Mouse (Mus musculus): ENCODE results near the gene Bach1. TPM values are rescaled to one million over a fixed set of nuclear protein-coding genes. Genes with fewer than 3 reads are reported as not detected.

Bach1 gene
- polyA plus RNA-seq, 1 experiment, result 4.9 TPM

DNA sequence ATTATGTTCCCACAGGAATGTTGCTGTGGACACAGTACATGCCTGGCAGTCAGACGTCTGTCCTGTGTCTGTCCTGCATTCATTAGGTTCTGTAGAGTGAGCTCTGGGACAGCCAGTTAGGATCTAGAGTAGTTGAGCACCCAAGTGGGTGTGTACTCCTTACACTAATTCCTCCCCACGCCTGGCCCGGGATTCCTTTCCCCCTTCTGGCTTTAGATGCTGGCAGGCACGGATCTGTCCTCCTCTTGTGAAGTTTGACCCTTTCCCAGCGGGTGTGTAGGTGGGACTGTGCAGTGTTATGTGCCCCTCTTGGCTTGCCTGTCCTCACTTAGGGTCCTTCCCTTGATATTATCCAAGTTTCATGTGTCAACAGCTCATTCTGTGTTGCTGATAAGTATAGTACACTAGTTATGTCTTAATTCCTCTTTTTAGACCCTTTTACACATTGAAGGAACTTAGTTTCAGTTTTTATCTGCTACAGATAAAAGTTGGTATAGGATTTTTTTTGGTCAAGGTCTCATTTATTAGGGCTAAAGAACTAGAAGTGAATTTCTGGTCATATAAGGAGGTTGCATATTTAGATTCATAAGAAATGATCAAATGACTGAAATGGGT, 18.4 kb downstream of the Bach1 start:
- peaks cover 96% of the 10 kb centered on the region for H3K79me2 ChIP-seq (ENCODE audit: control insufficient read depth, insufficient read depth)
- H3K4me3 ChIP-seq (ENCODE audit: insufficient read depth, poor library complexity, severe bottlenecking), result no peak overlapping the region
- TF ChIP-seq CEBPB (IDR thresholded peaks at IDR 0.05; ENCODE audit: low read depth), result no peak
- no peak for TF ChIP-seq MAX (IDR thresholded peaks at IDR 0.05)
- TF ChIP-seq CTCF (IDR thresholded peaks at IDR 0.05; ENCODE audit: control insufficient read depth, insufficient read depth, insufficient read length), result no peak
- TF ChIP-seq USF1 (IDR thresholded peaks at IDR 0.05; ENCODE audit: low read depth), result no peak
- no peak for TF ChIP-seq FOSL1 (IDR thresholded peaks at IDR 0.05; ENCODE audit: insufficient read depth, low read length, poor library complexity, severe bottlenecking)
- no peak for TF ChIP-seq MYOG (IDR thresholded peaks at IDR 0.05; ENCODE audit: control insufficient read depth, extremely low read depth, insufficient read length)
- no peak for TF ChIP-seq MYOD1 (IDR thresholded peaks at IDR 0.05; ENCODE audit: control insufficient read depth, insufficient read length, low read depth)
- no peaks in the 10 kb centered on the region for H3K27me3 ChIP-seq (ENCODE audit: control insufficient read depth, insufficient read depth, insufficient read length)
- no peak overlapping the region for H3ac ChIP-seq (ENCODE audit: control insufficient read depth, insufficient read length, low read depth)
- H3K36me3 ChIP-seq (ENCODE audit: control insufficient read depth, insufficient read depth), result peaks cover 46% of the 10 kb centered on the region
- peaks cover 81% of the 10 kb centered on the region for H3K79me3 ChIP-seq (ENCODE audit: low read depth)

DNA sequence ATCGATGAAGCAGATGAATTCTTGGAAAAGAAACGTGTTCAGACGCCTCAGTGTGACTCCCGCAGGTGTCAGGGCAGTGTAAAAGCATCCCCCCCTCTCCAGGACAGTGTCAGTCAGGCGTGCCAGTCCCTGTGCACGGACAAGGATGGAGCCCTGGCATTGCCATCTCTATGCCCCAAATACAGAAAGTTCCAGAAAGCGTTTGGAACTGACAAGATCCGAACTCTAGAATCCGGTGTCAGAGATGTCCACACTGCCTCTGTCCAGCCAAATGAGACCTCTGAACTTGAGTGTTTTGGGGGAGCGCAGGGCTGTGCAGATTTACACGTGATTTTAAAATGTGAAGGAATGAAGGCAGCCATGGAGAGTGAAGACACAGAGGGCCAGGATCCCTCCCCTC, 20.3 kb downstream of the Bach1 start:
- TF ChIP-seq MYOD1 (IDR thresholded peaks at IDR 0.05; ENCODE audit: control insufficient read depth, insufficient read length, low read depth), result no peak
- no peak for TF ChIP-seq FOSL1 (IDR thresholded peaks at IDR 0.05; ENCODE audit: insufficient read depth, low read length, poor library complexity, severe bottlenecking)
- TF ChIP-seq CEBPB (IDR thresholded peaks at IDR 0.05; ENCODE audit: low read depth), result no peak
- no peak for TF ChIP-seq MAX (IDR thresholded peaks at IDR 0.05)
- TF ChIP-seq USF1 (IDR thresholded peaks at IDR 0.05; ENCODE audit: low read depth), result no peak
- TF ChIP-seq CTCF (IDR thresholded peaks at IDR 0.05; ENCODE audit: control insufficient read depth, insufficient read depth, insufficient read length), result no peak
- TF ChIP-seq MYOG (IDR thresholded peaks at IDR 0.05; ENCODE audit: control insufficient read depth, extremely low read depth, insufficient read length), result no peak
- Histone ChIP-seq H3K4me3 (ENCODE audit: insufficient read depth, poor library complexity, severe bottlenecking) (no peak overlapping the region), H3K79me3 (ENCODE audit: low read depth) (peaks cover 63% of the 10 kb centered on the region), H3K79me2 (ENCODE audit: control insufficient read depth, insufficient read depth) (peaks cover 77% of the 10 kb centered on the region), H3ac (ENCODE audit: control insufficient read depth, insufficient read length, low read depth) (no peak overlapping the region), H3K27me3 (ENCODE audit: control insufficient read depth, insufficient read depth, insufficient read length) (no peaks in the 10 kb centered on the region), H3K36me3 (ENCODE audit: control insufficient read depth, insufficient read depth) (peaks cover 50% of the 10 kb centered on the region)

DNA sequence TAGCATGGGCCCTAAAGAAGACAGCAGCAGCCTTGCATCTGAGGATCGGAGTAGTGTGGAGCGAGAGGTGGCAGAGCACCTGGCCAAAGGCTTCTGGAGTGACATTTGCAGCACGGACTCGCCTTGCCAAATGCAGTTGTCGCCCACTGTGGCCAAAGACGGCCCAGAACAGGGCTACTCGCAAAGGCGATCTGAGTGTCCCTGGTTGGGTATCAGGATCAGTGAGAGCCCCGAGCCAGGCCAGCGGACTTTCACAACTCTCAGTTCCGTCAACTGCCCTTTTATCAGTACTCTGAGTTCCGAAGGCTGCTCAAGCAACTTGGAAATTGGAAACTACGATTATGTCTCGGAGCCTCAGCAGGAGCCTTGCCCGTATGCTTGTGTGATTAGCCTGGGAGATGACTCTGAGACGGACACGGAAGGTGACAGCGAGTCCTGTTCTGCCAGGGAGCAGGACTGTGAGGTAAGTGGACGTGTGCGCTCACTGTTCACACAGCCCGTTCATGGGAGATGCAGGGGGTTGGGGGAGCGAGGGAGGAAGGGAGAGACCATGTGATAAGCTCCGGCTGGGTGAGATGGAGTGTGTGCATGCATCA, 21.0 kb downstream of the Bach1 start:
- Histone ChIP-seq H3K27me3 (ENCODE audit: control insufficient read depth, insufficient read depth, insufficient read length) (no peaks in the 10 kb centered on the region), H3K36me3 (ENCODE audit: control insufficient read depth, insufficient read depth) (peaks cover 55% of the 10 kb centered on the region), H3K79me2 (ENCODE audit: control insufficient read depth, insufficient read depth) (peaks cover 70% of the 10 kb centered on the region), H3ac (ENCODE audit: control insufficient read depth, insufficient read length, low read depth) (no peak overlapping the region), H3K4me3 (ENCODE audit: insufficient read depth, poor library complexity, severe bottlenecking) (no peak overlapping the region), H3K79me3 (ENCODE audit: low read depth) (peaks cover 58% of the 10 kb centered on the region)
- TF ChIP-seq USF1 (IDR thresholded peaks at IDR 0.05; ENCODE audit: low read depth), result no peak
- TF ChIP-seq FOSL1 (IDR thresholded peaks at IDR 0.05; ENCODE audit: insufficient read depth, low read length, poor library complexity, severe bottlenecking), result no peak
- TF ChIP-seq MYOD1 (IDR thresholded peaks at IDR 0.05; ENCODE audit: control insufficient read depth, insufficient read length, low read depth), result no peak
- no peak for TF ChIP-seq MAX (IDR thresholded peaks at IDR 0.05)
- no peak for TF ChIP-seq CEBPB (IDR thresholded peaks at IDR 0.05; ENCODE audit: low read depth)

DNA sequence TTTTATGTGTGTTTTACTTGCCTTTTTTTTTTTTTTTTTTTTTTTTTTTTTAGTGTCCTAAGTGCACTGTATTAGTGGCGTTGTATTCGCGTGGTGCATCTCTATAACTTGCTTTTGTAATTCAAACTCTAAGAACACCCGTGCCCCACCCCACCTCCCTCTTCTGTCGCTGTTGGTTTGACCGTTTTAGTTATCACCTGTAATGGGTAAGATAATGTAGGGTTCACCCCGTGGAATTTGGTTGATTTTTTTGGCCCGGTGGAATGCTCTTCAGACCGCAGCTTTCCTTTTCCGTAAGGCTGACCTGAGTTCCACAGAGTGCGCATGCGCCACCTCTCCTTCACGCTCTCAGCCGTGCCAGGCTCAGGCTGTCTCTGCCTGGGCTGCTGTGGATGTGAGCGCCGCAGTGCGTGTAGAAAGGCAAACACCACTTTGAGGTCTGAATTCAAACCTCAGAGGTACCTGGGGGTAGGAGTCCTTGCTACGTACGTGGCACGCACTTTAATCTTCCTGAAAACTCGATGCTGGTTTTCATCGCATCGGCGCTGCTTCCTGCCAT, 22.2 kb downstream of the Bach1 start:
- Histone ChIP-seq H3K79me2 (ENCODE audit: control insufficient read depth, insufficient read depth) (peaks cover 62% of the 10 kb centered on the region), H3K4me3 (ENCODE audit: insufficient read depth, poor library complexity, severe bottlenecking) (no peak overlapping the region), H3ac (ENCODE audit: control insufficient read depth, insufficient read length, low read depth) (no peak overlapping the region), H3K36me3 (ENCODE audit: control insufficient read depth, insufficient read depth) (peaks cover 56% of the 10 kb centered on the region), H3K27me3 (ENCODE audit: control insufficient read depth, insufficient read depth, insufficient read length) (no peaks in the 10 kb centered on the region), H3K79me3 (ENCODE audit: low read depth) (peaks cover 52% of the 10 kb centered on the region)
- TF ChIP-seq MYOG (IDR thresholded peaks at IDR 0.05; ENCODE audit: control insufficient read depth, extremely low read depth, insufficient read length) (no peak), FOSL1 (IDR thresholded peaks at IDR 0.05; ENCODE audit: insufficient read depth, low read length, poor library complexity, severe bottlenecking) (no peak)

DNA sequence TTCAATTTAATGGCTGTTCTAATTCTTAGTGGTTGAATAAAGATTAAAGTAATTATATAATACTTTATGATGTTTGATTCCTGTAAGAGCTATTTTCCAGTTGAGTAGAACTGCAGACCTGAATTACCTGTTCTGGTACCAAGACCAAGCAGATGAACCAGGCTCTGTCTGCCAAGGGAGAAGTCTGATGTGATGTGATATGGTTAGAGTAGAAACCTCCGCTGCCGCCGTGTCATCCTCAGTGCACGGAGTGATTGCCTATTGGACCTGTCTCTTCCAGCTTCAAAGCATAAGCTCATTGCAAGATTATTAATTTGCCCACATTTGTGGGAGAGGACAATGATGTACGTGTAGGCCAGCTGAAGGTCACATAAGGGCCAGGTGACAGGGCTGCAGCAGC, 24.1 kb downstream of the Bach1 start:
- Histone ChIP-seq H3K79me3 (ENCODE audit: low read depth) (peaks cover 41% of the 10 kb centered on the region), H3ac (ENCODE audit: control insufficient read depth, insufficient read length, low read depth) (no peak overlapping the region), H3K36me3 (ENCODE audit: control insufficient read depth, insufficient read depth) (peaks cover 51% of the 10 kb centered on the region), H3K4me3 (ENCODE audit: insufficient read depth, poor library complexity, severe bottlenecking) (no peak overlapping the region), H3K79me2 (ENCODE audit: control insufficient read depth, insufficient read depth) (peaks cover 57% of the 10 kb centered on the region), H3K27me3 (ENCODE audit: control insufficient read depth, insufficient read depth, insufficient read length) (no peaks in the 10 kb centered on the region)
- TF ChIP-seq MYOG (IDR thresholded peaks at IDR 0.05; ENCODE audit: control insufficient read depth, extremely low read depth, insufficient read length), result no peak
- TF ChIP-seq USF1 (IDR thresholded peaks at IDR 0.05; ENCODE audit: low read depth), result no peak
- no peak for TF ChIP-seq MAX (IDR thresholded peaks at IDR 0.05)
- no peak for TF ChIP-seq FOSL1 (IDR thresholded peaks at IDR 0.05; ENCODE audit: insufficient read depth, low read length, poor library complexity, severe bottlenecking)
- TF ChIP-seq MYOD1 (IDR thresholded peaks at IDR 0.05; ENCODE audit: control insufficient read depth, insufficient read length, low read depth), result no peak

DNA sequence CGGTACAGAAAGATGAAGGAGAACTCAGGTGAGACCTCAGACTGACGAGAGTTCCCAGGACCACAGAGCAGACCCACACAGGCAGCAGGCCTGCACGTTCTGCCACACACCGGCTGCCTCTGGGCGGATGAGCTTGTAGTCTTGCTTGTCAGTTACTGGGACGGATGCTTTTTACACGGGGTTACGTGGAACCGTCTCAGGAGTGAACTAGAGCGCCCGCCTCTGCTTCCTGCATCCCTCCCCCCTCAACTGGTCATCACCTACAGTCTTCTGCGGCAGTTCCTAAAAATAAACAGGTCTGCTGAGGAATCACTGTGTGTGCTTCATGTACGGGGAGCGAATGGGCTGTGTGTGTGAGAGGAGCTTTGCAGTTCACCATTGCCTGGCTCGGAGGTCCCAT, 24.7 kb downstream of the Bach1 start:
- H3K79me3 ChIP-seq (ENCODE audit: low read depth), result peaks cover 36% of the 10 kb centered on the region
- H3ac ChIP-seq (ENCODE audit: control insufficient read depth, insufficient read length, low read depth), result no peak overlapping the region
- no peak overlapping the region for H3K4me3 ChIP-seq (ENCODE audit: insufficient read depth, poor library complexity, severe bottlenecking)
- H3K36me3 ChIP-seq (ENCODE audit: control insufficient read depth, insufficient read depth), result peaks cover 49% of the 10 kb centered on the region
- H3K79me2 ChIP-seq (ENCODE audit: control insufficient read depth, insufficient read depth), result peaks cover 51% of the 10 kb centered on the region
- H3K27me3 ChIP-seq (ENCODE audit: control insufficient read depth, insufficient read depth, insufficient read length), result no peaks in the 10 kb centered on the region
- no peak for TF ChIP-seq CTCF (IDR thresholded peaks at IDR 0.05; ENCODE audit: control insufficient read depth, insufficient read depth, insufficient read length)
- no peak for TF ChIP-seq MYOD1 (IDR thresholded peaks at IDR 0.05; ENCODE audit: control insufficient read depth, insufficient read length, low read depth)
- TF ChIP-seq CEBPB (IDR thresholded peaks at IDR 0.05; ENCODE audit: low read depth), result no peak
- no peak for TF ChIP-seq MAX (IDR thresholded peaks at IDR 0.05)
- TF ChIP-seq FOSL1 (IDR thresholded peaks at IDR 0.05; ENCODE audit: insufficient read depth, low read length, poor library complexity, severe bottlenecking), result no peak
- TF ChIP-seq USF1 (IDR thresholded peaks at IDR 0.05; ENCODE audit: low read depth), result no peak
- no peak for TF ChIP-seq MYOG (IDR thresholded peaks at IDR 0.05; ENCODE audit: control insufficient read depth, extremely low read depth, insufficient read length)

Data from C2C12 (cell line).